Mouse (Mus musculus) fibroblast of lung, adult 2 months (primary cell): ENCODE data around the gene Hspa5.
"Not testable (repeated sequence)": the region's sequence is repeated elsewhere in the genome, so short reads cannot be mapped to it uniquely, and the experiment has no call there.

ENCODE experiments used
- DNase-seq: peaks from one replicate; pipeline ENCODE4 v3.0.0-alpha.2; 2011; ENCODE audit warnings: low read depth

Hspa5 gene

DNA sequence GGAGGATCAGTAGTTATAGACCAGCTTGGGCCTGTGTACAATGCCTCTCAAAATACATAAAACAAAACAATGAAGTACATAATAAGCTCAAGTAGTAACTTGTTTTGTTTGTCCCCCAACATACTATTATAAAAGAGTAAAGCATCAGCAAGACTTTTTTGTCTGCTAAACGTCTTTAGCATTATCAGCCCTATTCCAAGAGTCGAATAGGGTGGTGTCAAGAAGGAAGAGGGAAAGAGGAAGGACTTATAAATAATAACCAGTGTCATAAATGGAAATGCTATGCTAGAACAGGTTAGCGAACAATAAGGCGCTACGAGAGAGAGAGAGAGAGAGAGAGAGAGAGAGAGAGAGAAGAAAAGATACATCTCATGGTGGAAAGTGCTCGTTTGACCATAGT lies 819 bp upstream of the Hspa5 start:
- DNase-seq, result no peak

DNA sequence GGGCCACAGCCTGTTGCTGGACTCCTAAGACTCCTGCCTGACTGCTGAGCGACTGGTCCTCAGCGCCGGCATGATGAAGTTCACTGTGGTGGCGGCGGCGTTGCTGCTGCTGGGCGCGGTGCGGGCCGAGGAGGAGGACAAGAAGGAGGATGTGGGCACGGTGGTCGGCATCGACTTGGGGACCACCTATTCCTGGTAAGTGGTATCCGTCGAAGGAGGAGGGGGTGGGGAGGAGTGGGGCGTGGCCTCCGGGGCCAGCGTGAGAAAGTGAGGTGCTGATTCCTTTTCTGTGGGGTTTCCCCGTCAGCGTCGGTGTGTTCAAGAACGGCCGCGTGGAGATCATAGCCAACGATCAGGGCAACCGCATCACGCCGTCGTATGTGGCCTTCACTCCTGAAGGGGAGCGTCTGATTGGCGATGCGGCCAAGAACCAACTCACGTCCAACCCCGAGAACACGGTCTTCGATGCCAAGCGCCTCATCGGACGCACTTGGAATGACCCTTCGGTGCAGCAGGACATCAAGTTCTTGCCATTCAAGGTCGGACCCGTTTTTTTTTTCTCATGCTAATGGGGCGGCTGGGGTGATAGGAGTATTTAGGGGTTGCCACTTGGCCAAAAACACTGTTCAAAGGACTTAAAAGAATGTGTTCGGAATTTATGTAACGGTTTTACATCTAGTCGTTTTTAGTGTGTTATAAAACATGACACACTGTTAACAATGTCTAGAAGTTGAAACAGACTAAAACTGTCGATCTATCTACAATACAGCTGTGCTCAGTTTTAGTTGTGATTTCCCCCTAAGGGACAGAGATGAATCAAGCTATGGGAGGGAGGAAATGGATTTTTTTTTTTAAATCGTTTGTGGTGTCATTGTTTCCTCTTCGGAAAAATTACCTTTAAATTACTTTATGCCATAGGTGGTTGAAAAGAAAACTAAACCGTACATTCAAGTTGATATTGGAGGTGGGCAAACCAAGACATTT lies 774 bp downstream of the Hspa5 start:
- no peak for DNase-seq

DNA sequence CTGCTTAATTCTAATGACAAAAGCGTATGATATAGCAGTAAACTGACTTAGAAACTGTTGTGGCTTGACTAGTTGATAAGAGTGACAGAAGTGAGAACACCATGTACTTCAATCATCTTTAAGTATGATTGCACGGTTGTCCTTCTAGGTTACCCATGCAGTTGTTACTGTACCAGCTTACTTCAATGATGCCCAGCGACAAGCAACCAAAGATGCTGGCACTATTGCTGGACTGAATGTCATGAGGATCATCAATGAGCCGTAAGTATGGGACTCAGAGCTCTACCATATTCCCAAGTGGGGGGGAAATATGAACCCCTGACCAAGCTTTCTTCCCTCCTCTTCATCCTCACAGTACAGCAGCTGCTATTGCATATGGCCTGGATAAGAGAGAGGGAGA lies 1.9 kb downstream of the Hspa5 start:
- DNase-seq, result no peak

DNA sequence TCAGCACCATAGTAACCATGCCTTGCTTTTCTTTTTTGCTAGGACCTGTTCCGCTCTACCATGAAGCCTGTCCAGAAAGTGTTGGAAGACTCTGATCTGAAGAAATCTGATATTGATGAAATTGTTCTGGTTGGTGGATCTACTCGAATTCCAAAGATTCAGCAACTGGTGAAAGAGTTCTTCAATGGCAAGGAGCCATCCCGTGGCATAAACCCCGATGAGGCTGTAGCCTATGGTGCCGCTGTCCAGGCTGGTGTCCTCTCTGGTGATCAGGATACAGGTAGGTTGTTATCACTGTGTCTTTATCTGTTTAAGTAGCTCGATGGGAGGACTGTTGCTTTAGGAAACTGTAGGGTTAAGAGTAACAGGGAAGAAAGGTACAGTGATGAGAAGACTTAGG lies 2.7 kb downstream of the Hspa5 start:
- no peak for DNase-seq

DNA sequence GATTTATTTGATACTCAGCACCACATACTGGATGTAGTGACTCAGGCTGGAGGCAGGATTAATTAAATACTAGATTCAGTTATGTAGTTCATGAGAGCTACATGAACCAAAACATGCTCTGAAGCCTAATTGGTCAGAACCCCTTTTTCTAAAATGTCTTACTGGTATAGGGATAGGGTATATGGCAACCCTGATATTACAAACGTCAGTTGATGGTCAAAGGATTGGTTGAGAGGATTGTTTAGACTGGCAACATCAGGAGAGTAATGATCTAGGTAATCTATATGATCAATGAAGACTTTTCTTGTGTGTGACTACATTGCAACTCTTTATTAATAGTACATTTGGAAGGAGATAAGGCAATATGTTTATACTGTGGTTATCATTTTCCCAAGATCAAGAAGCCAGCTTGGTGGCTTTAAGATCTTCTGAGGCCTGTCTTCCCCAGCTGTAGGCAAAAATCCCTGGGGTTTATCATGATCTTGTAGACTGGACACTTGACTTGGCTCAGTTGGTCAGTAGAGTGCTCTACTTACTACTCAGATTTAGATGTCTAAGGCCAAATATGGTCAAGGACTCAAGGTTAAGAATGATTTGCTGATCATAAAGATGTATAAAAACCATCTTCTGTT lies 5.6 kb downstream of the Hspa5 start:
- DNase-seq, result no peak

DNA sequence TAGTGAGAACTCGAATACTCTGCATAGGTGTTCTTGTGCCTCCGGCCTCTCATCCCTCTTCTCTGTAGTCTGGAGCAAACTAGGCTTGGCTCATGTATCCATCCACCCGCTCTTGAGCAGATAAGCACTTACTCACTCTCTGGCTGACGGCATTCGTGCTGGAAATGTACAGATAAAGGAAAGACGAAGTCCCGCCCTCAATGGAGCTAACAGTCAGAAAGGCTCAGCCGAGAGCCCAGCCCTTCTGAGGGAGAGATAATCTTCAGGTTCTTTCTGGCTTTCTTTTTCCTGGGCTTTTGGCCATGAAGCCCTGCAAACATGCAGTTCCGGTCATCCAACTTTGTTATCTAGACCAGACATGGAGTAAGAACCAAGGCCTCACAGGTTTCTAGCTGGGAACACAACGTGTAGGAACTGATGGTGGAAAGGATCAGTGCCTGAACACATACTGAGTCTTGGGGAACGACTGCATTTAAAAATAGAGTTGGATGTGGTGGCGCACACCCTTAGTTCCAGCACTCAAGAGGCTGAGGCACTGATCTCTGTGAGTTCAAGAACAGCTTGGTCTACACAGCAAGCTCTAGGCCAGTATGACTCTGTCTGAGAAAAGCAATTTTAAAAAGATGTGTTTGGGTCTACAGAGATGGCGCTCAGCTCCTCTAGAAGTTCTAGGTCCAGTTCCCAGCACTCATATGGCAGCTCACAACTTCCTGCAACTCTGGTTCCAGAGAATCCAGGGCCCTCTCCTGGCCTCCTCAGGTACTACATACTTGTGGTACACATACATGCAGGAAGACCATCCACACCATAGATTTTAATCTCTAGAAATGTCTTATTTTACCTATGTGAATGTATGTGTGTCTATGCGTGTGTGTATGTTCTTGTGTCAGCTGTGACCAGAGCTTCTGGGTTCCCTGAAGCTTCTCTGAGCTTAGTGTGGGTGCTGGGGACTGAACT lies 11.6 kb downstream of the Hspa5 start:
- DNase-seq, result no peak

- no peak for DNase-seq
Measured at GRCm38 (mm10) chr2:34784085-34784484, 12.3 kb downstream of the Hspa5 start.

GRCm38 (mm10) chr2:34790282-34790681 lies 18.5 kb downstream of the Hspa5 start:
- no peak for DNase-seq

GRCm38 (mm10) chr2:34792543-34792942 lies 20.8 kb downstream of the Hspa5 start:
- DNase-seq, result not testable (repeated sequence)

DNA sequence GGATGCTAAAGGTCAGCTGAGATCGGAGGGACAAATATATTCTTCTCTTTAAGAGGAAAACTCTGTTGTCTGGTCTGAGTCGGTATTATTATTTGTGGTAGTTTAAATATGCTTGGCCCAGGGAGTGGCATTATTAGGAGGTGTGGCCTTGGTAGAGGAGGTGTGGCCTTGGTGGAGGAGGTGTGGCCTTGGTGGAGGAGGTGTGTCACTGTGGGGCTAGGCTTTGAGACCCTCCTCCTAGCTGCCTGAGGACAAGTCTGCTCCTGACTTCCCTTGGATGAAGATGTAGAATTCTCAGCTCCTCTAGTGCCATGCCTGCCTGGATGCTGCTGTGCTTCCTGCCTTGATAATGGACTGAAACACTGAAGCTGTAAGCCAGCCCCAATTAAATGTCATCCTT lies 22.7 kb downstream of the Hspa5 start:
- DNase-seq, result no peak

GRCm38 (mm10) chr2:34795426-34795825 lies 23.7 kb downstream of the Hspa5 start:
- DNase-seq, result no peak

- peak; percentile 64 for DNase-seq
Measured at GRCm38 (mm10) chr2:34799357-34800256, 27.8 kb downstream of the Hspa5 start, which contains the start of gene Rabepk. Gene Rabepk (minus strand): TSS chr2:34799912.

DNA sequence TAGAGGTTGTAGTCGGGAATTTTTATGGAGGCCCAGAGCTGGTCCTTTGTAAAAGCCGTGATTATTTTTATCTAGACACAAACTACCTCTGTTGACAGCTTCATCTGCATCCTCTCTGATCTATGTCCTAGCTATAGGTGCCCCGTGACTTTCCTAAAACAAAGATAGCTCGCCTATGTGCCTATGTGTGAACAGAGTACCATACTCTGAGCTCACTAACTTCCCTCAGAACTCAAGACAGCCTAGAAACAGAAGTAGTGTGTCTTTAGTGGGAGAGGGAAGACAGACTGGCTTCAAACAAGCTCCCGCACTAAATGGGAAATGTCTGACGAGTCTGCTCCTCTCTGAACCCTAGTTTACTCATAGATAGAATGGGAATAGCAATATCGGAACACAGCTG lies 28.6 kb downstream of the Hspa5 start:
- no peak for DNase-seq

- DNase-seq, result peak; percentile 97
Measured at GRCm38 (mm10) chr2:34801516-34802482, 30.0 kb downstream of the Hspa5 start.

GRCm38 (mm10) chr2:34802565-34803245 lies 30.9 kb downstream of the Hspa5 start:
- DNase-seq, result not testable (repeated sequence)

DNA sequence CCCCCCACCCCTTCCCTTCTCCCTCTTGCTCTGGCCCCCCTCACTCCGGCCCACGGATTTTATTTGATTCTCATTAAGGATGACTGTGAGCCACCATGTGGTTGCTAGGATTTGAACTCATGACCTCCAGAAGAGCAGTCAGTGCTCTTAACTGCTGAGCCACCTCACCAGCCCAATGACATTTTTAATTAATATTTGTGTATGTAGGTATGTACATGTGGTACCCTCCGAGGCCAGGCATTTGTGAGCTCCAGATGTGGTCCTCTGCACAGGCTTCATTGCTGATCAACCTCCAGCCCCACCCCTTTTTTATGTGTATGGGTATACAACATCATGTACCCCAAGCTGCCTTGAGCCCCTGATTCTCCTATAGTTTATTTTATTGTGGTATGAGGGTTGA lies 32.0 kb downstream of the Hspa5 start:
- no peak for DNase-seq

- no peak for DNase-seq
Measured at GRCm38 (mm10) chr2:34804172-34804571, 32.4 kb downstream of the Hspa5 start.

- DNase-seq, result no peak
Measured at GRCm38 (mm10) chr2:34804815-34805214, 33.0 kb downstream of the Hspa5 start.

GRCm38 (mm10) chr2:34805364-34805950 lies 33.7 kb downstream of the Hspa5 start:
- no peak for DNase-seq
